Mouse (Mus musculus): ENCODE results near the gene Fbxl19. TPM values are rescaled to one million over a fixed set of nuclear protein-coding genes. Genes with fewer than 3 reads are reported as not detected.

Gene Fbxl19
- polyA plus RNA-seq, 1 experiment from 2014 or later, result 9.1 TPM

- no peaks in the 10 kb centered on the region for H3K27me3 ChIP-seq (ENCODE audit: control insufficient read depth, insufficient read depth, low read length)
- H3K9me3 ChIP-seq (ENCODE audit: control insufficient read depth, low read length), result no peaks in the 10 kb centered on the region
- H3K9ac ChIP-seq (replicated peaks; ENCODE audit: low read depth, low read length), result peak within 1 kb of the TSS; percentile 84
- H3K36me3 ChIP-seq (ENCODE audit: control insufficient read depth, insufficient read depth, low read length), result peaks cover 14% of the 10 kb centered on the region
- H3K4me2 ChIP-seq (ENCODE audit: low read depth, low read length), result peak within 1 kb of the TSS; percentile 72
- 0% methylated on average over 23 of the region's 23 CpGs for WGBS
- ATAC-seq (ENCODE audit: low read depth), result peak; percentile 73
- peaks cover 7% of the 10 kb centered on the region for H3K4me1 ChIP-seq (ENCODE audit: control insufficient read depth, insufficient read depth, low read length)
- peak within 1 kb of the TSS; percentile 62 for H3K4me3 ChIP-seq (ENCODE audit: low read depth, low read length)
- H3K27ac ChIP-seq (ENCODE audit: low read depth, low read length), result peak within 1 kb of the TSS; percentile 96
Measured at GRCm38 (mm10) chr7:127776426-127776825, 32.1 kb downstream of the Fbxl19 start, which contains the start of gene Setd1a. Setd1a (plus strand) TSS chr7:127776670.

DNA sequence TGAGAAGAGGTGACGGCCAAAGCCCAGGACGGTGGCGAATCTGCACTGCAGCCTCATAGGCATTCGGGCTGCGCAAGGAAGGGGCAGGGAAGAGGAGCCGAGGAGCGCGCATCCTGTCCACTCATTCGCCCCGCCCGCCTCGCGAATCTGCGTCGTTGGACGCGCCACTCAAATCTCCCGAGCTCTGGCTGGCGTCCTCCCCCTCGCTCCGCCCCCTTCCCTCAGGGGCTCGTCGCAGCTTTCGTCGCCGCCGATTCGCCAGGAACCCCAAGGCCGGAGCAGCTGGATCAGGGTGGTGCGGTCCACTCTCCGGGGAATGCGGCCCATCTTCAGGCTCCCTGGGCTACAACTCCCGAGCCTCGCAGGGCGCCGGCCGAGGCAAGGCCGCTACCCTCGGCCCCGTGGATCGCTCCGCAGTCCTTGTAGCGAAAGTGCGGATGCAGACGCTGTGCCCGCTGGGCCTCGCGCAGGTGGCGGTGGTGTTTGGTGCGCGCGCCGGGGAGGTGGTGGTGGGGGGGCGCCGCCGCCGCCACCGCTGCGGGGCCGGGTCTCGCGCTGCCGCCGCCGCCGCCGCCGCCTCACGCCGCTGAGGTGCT is 32.6 kb downstream of the Fbxl19 start:
- peaks cover 19% of the 10 kb centered on the region for H3K36me3 ChIP-seq (ENCODE audit: control insufficient read depth, insufficient read depth, low read length)
- peaks cover 7% of the 10 kb centered on the region for H3K4me1 ChIP-seq (ENCODE audit: control insufficient read depth, insufficient read depth, low read length)
- H3K9ac ChIP-seq (replicated peaks; ENCODE audit: low read depth, low read length), result peak overlapping the region; percentile 84
- no peaks in the 10 kb centered on the region for H3K9me3 ChIP-seq (ENCODE audit: control insufficient read depth, low read length)
- H3K4me2 ChIP-seq (ENCODE audit: low read depth, low read length), result peak overlapping the region; percentile 72
- H3K27ac ChIP-seq (ENCODE audit: low read depth, low read length), result peak overlapping the region; percentile 96
- 0% methylated on average over 62 of the region's 70 CpGs for WGBS
- peak; percentile 91 for ATAC-seq (ENCODE audit: low read depth)
- H3K27me3 ChIP-seq (ENCODE audit: control insufficient read depth, insufficient read depth, low read length), result no peaks in the 10 kb centered on the region
- peak overlapping the region; percentile 62 for H3K4me3 ChIP-seq (ENCODE audit: low read depth, low read length)

DNA sequence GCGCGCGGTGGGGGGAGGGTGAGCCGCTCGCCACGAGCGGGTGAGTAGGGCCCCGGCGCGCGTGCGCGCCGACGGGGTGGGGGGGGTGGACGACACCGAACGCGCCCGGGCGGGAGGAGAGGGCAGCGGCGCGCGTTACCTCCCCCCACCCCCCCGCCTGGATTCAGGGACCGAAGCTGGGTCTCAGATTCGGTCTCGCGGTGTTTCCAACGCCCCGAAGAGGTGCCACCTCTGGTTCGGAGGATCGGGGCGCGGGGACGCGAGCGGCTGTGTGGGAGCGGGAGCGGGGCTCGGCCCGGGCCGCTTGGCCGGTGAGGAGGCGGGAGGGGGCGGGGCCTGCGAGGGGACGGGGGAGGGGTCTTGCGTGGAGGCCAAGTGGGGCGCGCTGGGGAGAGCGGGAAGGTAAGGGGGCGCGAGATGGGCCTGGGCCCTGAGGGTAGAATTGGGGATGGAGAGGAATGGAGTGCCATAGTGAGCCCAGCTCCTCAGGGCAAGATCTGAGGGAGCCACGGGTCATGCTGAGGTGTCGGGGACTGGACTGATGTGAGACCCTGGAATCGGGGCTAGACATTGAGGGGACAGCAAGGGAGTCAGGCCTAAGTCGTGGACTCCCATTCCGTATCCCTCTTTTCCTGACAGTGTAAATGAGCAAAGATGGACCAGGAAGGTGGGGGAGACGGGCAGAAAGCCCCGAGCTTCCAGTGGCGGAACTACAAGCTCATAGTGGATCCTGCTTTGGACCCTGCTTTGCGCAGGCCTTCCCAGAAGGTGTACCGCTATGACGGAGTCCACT is 33.3 kb downstream of the Fbxl19 start:
- peak overlapping the region; percentile 72 for H3K4me2 ChIP-seq (ENCODE audit: low read depth, low read length)
- H3K4me1 ChIP-seq (ENCODE audit: control insufficient read depth, insufficient read depth, low read length), result peaks cover 7% of the 10 kb centered on the region
- no peaks in the 10 kb centered on the region for H3K9me3 ChIP-seq (ENCODE audit: control insufficient read depth, low read length)
- H3K9ac ChIP-seq (replicated peaks; ENCODE audit: low read depth, low read length), result peak overlapping the region; percentile 84
- 5% methylated on average over 41 of the region's 66 CpGs for WGBS
- no peaks in the 10 kb centered on the region for H3K27me3 ChIP-seq (ENCODE audit: control insufficient read depth, insufficient read depth, low read length)
- H3K4me3 ChIP-seq (ENCODE audit: low read depth, low read length), result peak overlapping the region; percentile 62
- peak overlapping the region; percentile 96 for H3K27ac ChIP-seq (ENCODE audit: low read depth, low read length)
- ATAC-seq (ENCODE audit: low read depth), result peak; percentile 49
- H3K36me3 ChIP-seq (ENCODE audit: control insufficient read depth, insufficient read depth, low read length), result peaks cover 22% of the 10 kb centered on the region

DNA sequence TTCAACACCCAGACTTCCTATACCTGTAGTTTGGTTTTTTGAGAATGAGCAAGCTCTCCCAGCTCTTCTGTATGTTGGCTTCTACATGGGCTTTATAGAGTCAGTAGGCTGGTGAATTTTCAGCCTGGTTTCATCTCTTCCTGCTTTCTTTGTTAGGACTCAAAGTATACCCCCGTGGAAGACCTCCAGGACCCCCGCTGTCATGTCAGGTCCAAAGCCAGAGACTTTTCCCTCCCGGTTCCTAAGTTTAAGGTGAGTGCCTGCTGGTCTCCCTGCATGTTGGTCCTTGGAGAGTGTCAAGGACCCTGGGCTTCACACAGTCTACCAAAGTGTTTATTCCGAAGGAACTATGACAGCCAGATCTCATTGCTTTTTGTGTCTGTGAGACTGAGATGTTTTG is 34.0 kb downstream of the Fbxl19 start:
- no peak for ATAC-seq (ENCODE audit: low read depth)
- Histone ChIP-seq H3K9me3 (ENCODE audit: control insufficient read depth, low read length) (no peaks in the 10 kb centered on the region), H3K4me2 (ENCODE audit: low read depth, low read length) (peak overlapping the region; percentile 72), H3K27me3 (ENCODE audit: control insufficient read depth, insufficient read depth, low read length) (no peaks in the 10 kb centered on the region), H3K4me1 (ENCODE audit: control insufficient read depth, insufficient read depth, low read length) (peaks cover 7% of the 10 kb centered on the region), H3K36me3 (ENCODE audit: control insufficient read depth, insufficient read depth, low read length) (peaks cover 23% of the 10 kb centered on the region), H3K9ac (replicated peaks; ENCODE audit: low read depth, low read length) (peak overlapping the region; percentile 84; the same call in 1 of the 2 replicates), H3K4me3 (ENCODE audit: low read depth, low read length) (peak overlapping the region; percentile 62), H3K27ac (ENCODE audit: low read depth, low read length) (no peak overlapping the region)
- 84% methylated on average over 4 of the region's 4 CpGs for WGBS

DNA sequence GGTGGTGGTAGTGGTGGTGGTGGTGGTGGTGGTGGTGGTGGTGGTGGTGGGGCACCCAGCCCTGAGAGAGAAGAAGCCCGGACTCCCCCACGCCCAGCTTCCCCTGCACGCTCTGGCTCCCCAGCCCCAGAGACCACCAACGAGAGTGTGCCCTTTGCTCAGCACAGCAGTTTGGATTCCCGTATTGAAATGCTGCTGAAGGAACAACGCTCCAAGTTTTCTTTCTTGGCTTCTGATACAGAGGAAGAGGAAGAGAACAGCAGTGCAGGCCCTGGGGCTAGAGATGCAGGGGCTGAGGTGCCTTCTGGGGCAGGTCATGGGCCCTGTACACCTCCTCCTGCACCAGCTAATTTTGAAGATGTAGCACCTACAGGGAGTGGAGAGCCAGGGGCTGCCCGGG is 41.0 kb downstream of the Fbxl19 start, which contains the start of gene Gm49388:
Gene Gm49388 (plus strand): TSS at position 301 of the 400 bp plus-strand sequence.
- Histone ChIP-seq H3K4me2 (ENCODE audit: low read depth, low read length) (no peak within 1 kb of the TSS), H3K4me3 (ENCODE audit: low read depth, low read length) (no peak within 1 kb of the TSS), H3K27me3 (ENCODE audit: control insufficient read depth, insufficient read depth, low read length) (no peaks in the 10 kb centered on the region), H3K9ac (replicated peaks; ENCODE audit: low read depth, low read length) (no peak within 1 kb of the TSS), H3K4me1 (ENCODE audit: control insufficient read depth, insufficient read depth, low read length) (no peaks in the 10 kb centered on the region), H3K36me3 (ENCODE audit: control insufficient read depth, insufficient read depth, low read length) (peaks cover 83% of the 10 kb centered on the region), H3K9me3 (ENCODE audit: control insufficient read depth, low read length) (no peaks in the 10 kb centered on the region), H3K27ac (ENCODE audit: low read depth, low read length) (no peak within 1 kb of the TSS)
- no peak for ATAC-seq (ENCODE audit: low read depth)
- WGBS, result 98% methylated on average over 7 of the region's 7 CpGs

GRCm38 (mm10) chr7:127797076-127797845 is 52.9 kb downstream of the Fbxl19 start:
- Histone ChIP-seq H3K9me3 (ENCODE audit: control insufficient read depth, low read length) (no peaks in the 10 kb centered on the region), H3K27ac (ENCODE audit: low read depth, low read length) (no peak overlapping the region), H3K4me2 (ENCODE audit: low read depth, low read length) (no peak overlapping the region), H3K36me3 (ENCODE audit: control insufficient read depth, insufficient read depth, low read length) (peaks cover 61% of the 10 kb centered on the region), H3K4me3 (ENCODE audit: low read depth, low read length) (no peak overlapping the region), H3K27me3 (ENCODE audit: control insufficient read depth, insufficient read depth, low read length) (no peaks in the 10 kb centered on the region), H3K9ac (replicated peaks; ENCODE audit: low read depth, low read length) (no peak overlapping the region), H3K4me1 (ENCODE audit: control insufficient read depth, insufficient read depth, low read length) (no peaks in the 10 kb centered on the region)
- 96% methylated on average over 23 of the region's 23 CpGs for WGBS
- ATAC-seq (ENCODE audit: low read depth), result no peak

DNA sequence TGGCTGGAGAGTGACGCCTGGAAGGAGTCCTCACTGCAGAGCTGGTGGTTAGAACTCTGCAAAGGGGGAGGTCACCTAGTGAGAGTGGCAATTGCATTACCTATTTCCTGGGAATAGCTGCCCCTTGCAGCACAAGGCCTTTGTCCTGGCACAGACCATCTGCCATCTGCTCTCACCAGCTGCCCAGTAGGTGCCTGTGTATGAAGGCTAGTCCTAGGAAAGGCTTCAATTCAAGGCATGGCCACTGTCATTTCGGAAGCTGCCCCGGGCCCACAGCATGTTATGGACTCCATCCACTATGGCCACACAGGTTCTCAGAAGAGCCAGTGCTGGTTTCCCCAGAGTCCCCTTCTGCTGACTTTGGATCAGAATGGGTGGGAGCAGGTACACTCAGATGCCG is 54.2 kb downstream of the Fbxl19 start:
- Histone ChIP-seq H3K4me1 (ENCODE audit: control insufficient read depth, insufficient read depth, low read length) (no peaks in the 10 kb centered on the region), H3K36me3 (ENCODE audit: control insufficient read depth, insufficient read depth, low read length) (peaks cover 50% of the 10 kb centered on the region), H3K4me3 (ENCODE audit: low read depth, low read length) (no peak overlapping the region), H3K9ac (replicated peaks; ENCODE audit: low read depth, low read length) (no peak overlapping the region), H3K4me2 (ENCODE audit: low read depth, low read length) (no peak overlapping the region), H3K27me3 (ENCODE audit: control insufficient read depth, insufficient read depth, low read length) (no peaks in the 10 kb centered on the region), H3K27ac (ENCODE audit: low read depth, low read length) (no peak overlapping the region), H3K9me3 (ENCODE audit: control insufficient read depth, low read length) (no peaks in the 10 kb centered on the region)
- ATAC-seq (ENCODE audit: low read depth), result no peak
- WGBS, result 91% methylated on average over 4 of the region's 4 CpGs

GRCm38 (mm10) chr7:127799211-127799610 is 54.9 kb downstream of the Fbxl19 start:
- WGBS, result 92% methylated on average over 13 of the region's 13 CpGs
- H3K36me3 ChIP-seq (ENCODE audit: control insufficient read depth, insufficient read depth, low read length), result peaks cover 48% of the 10 kb centered on the region
- no peaks in the 10 kb centered on the region for H3K9me3 ChIP-seq (ENCODE audit: control insufficient read depth, low read length)
- H3K9ac ChIP-seq (replicated peaks; ENCODE audit: low read depth, low read length), result no peak overlapping the region
- no peak overlapping the region for H3K4me3 ChIP-seq (ENCODE audit: low read depth, low read length)
- H3K4me2 ChIP-seq (ENCODE audit: low read depth, low read length), result no peak overlapping the region
- H3K27me3 ChIP-seq (ENCODE audit: control insufficient read depth, insufficient read depth, low read length), result no peaks in the 10 kb centered on the region
- ATAC-seq (ENCODE audit: low read depth), result no peak
- H3K4me1 ChIP-seq (ENCODE audit: control insufficient read depth, insufficient read depth, low read length), result no peaks in the 10 kb centered on the region
- H3K27ac ChIP-seq (ENCODE audit: low read depth, low read length), result no peak overlapping the region
